Mouse (Mus musculus) thymus, postnatal 25 days (tissue): ENCODE results near the gene Fam187b.
A peak's percentile ranks its signal among the peaks of the same experiment; 100 is the strongest.

Experiments
- DNase-seq: peaks from one replicate; pipeline ENCODE4 v3.0.0; 2022

Gene Fam187b

DNA sequence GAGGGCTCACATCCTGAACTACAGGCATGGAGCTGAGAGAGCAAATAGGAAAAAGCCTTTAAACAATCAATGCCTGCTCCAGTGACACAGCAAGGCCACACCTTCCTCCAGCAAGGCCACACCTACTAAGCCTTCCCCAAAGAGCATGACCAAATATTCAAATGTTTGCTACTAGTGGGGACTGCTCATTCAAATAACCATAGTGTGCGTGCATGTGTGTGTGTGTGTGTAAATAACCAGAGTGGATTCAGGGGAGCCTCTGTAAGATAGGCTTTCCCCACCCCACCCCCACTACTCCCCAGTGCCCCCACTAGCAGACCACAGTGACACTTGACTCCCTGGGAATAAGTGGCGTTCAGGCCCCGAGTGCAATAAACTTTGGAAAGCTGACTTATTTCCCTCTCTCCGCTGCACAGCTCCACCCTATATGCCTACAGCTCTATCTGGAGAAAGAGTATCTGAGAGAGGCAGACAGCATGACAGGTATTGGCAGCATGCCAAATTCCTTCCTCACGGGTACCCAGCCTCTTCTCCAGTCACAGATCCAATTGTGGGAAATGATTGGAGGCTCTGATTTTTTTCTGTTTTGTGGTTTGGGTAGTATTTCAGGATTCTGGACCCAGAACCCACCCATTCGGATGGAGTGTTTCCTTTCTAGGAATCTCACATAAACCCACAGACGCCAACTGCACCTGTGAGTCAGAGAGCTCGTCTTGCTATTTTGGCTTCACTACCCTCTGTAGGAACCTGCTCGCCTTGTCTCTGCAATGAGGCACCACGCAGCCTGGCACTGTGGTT lies 43.7 kb downstream of the Fam187b start:
- DNase-seq = no peak

DNA sequence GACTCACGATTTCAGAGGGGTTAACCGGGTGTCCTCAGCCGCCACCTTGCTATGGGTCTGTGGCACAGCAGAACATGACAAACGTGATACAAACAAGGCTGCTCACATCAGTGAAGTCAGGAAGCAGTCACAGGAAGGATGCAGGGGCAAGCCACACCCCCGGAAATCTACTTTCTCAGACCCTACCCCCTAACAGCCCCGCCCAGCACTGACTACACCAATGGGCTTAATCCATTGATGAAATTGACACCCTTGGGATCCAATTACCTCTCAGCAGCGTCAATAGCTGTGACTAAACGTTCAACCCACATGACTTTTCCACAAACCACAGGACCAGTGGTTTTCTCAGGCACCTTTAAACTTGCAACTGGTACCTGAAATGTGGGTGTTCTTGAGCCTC lies 55.0 kb downstream of the Fam187b start:
- no peak for DNase-seq

DNA sequence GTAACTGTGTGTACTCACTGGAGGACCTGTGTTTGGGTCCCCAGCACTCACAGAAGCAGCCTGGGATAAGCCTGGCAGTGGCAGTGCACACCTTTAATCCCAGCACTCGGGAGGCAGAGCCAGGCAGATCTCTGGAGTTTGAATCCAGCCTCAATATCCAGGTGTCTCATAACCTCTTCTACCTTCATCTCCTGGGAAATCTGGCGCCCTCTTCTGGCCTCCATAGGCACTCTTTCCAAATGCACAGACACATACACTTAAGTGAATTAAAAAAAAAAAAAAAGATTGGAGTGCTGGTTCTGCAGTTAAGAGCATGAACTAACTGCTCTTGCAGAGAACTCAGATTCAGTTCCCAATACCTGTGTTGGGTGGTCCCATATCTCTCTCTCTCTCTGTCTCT lies 57.1 kb downstream of the Fam187b start:
- no peak for DNase-seq

DNA sequence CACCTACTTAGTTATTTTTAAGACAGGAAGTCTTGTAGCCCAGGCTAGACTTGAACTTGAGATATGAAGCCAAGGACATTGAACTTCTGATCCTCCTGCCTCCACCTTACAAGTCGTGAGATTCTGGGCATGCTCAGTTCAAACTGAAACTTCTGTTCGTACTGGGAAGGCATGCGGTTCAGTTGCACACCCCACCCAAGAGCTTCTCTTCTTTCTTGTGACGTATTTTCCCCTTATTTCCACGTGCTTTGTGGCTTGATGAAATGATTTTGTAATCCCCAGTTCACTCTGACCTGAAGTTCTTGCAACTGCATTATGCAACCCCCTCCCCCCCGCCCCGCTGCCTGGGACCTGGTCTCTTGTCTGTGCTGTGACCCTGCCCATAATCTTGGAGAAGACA lies 58.1 kb downstream of the Fam187b start:
- no peak for DNase-seq

DNA sequence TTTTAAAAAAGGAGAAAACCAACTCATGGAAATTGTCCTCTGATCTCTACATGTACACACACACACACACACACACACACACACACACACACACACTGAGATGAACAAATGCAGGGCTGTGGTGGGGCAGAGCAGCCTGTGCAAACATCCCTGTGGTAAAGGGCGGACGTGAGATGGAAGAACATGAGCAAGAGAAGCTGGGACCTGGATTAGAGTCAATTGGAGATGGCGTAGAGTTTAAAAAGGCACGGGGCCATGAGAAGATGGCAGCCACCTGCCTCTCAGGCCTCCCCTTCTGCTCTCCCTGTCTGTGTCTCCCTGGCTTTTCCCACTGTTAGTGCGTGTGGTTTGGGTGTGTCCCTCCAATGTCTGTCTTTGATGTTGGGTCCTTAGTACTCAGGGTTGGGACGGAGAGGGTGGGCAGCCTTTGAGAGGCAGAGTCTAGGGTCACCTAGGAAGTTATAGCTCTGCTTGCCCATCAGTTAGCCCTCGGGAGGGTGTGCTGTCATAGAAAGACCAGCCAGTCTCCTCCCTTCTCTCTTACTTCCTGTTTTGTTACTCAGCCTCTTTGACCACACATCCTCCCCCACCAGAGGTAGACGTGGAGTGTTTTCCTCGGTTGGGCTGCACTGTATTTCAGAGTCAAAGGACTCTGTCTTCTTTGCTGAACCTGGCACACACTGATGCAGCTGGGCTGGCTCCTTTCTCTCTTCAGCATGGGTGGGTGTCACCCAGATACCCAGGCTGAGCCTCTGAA lies 60.0 kb downstream of the Fam187b start:
- DNase-seq = peak; percentile 75

DNA sequence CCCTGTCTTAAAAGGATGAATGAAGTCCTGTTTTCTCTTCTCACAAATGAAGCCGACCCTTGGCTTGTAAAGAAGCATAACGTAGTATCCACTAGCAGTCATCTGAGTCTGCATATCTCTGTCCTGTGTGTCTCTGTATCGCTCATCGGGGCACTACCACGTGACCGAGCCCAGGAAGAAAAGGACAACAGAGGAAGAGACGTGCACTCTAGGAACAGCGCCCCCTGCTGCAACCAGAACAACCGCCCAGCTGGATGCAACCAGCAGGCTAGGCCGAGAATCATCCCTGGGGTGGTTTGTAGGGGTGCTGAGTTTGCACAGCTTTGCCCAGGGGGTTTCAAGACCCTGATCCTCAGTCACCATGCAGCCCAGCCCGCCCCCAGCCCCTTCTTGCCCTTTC lies 61.2 kb downstream of the Fam187b start:
- DNase-seq = peak; percentile 60

DNA sequence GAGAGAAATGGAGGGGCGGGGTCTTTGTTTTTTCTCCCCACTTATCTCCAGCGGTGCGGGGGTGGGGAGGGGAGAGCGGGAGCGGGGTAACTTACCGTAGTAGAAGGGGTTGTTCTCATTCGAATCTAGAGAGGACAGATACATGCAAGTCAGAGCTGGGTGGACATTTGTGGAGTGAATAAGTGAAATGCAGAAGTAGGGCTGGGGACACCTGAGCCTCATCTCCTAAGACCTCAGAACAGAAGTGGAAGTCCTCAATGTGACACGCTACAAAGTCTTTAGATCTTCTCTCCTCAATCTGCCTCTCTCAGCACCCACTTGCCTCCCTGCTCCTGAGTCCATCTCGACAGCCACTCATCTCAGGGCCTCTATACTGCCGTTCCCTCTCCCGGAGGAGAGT lies 61.7 kb downstream of the Fam187b start:
- no peak for DNase-seq

DNA sequence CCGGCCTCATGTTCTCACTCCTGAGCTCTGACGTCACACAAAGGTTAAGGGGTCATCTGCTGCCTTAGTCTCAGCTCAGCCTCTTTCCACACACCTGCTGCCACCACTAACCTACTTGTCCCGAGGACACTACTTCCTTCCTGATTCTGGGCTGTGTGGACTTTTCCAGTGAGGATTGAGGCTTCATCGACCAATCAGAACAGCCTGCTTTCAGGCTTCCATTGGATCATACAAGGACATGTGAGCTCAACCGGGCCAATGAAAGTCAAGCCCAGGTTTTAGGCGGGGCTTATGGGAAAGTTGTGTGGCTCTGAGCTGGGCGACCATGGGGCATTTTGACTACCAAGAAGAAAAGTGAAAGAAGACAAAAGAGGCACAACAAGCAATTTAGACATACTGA lies 63.3 kb downstream of the Fam187b start:
- peak; percentile 44 for DNase-seq

DNA sequence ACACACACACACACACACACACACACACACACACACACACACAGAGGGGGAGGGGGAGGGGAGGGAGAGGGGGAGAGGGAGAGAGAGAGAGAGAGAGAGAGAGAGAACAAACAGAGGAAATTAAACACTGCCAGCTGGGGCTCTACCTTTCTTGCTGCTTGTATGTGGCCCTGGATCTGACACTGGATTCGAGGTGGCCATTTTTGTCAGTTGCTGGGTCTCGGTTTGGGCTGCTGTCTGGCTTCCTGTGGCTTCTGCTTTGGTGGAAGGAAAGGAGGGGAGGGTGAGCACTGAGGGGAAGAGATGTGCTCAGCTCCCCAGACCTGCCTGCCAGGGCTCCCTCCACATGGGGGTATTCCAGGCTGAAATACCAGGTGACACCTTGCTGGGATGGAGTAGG lies 64.1 kb downstream of the Fam187b start:
- DNase-seq = peak; percentile 69

DNA sequence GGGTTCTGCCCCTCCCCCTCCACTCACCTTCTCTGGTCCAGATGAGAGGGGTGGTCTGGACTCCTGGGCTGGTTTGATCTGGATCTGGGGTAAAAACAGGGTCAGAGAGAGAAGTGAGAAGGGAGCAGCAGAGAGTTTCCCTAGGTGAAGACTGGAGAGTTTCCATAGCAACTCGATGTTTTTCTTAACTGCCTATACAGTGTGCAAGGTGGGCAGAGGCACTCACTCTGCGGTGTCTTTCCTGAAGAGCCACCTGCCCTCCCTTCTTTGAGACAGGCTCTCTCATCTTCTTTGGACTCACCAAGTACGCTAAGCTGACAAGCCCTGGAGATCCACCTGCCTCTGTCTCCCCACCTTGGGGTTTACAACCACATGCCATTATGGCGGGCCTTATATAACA lies 65.4 kb downstream of the Fam187b start:
- DNase-seq = no peak
